Mouse (Mus musculus): ENCODE data around the gene Vmn1r41. TPM values are rescaled to one million over a fixed set of nuclear protein-coding genes. Genes with fewer than 3 reads are reported as not detected.

The Vmn1r41 gene
- polyA plus RNA-seq (2015; fragmentation: Nextera tagmentation; extraction: Ambion mirVana) = not detected in 2 replicates

DNA sequence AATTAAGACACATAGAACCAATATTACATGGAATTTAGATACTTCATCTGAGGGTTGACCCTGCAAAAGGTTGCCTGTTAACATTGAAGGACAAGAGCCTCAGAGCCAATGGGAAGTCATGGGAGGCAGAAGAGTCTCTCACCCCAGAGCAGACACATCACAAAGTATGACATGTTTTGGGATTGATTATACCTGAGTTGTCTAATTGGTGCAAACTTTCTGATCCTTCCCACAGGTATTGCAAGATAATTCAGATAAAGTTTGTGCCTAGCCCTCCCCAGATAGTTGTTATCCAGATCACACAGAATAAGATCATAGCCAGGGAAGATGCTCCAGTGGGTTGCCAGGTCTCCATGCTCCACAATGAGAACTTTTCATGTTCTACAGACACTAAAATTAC, at the start of gene Vmn1r41:
TSS of gene Vmn1r41 (plus strand) at position 301 of the 400 bp plus-strand sequence.
- Histone ChIP-seq H3K27me3 (replicated peaks) (no peaks in the 10 kb centered on the region), H3K4me2 (replicated peaks) (no peak within 1 kb of the TSS), H3K27ac (no peak within 1 kb of the TSS), H3K36me3 (no peaks in the 10 kb centered on the region), H3K4me1 (replicated peaks) (no peaks in the 10 kb centered on the region), H3K9me3 (no peaks in the 10 kb centered on the region), H3K9ac (no peak within 1 kb of the TSS), H3K4me3 (replicated peaks) (no peak within 1 kb of the TSS)
- ATAC-seq = no peak

DNA sequence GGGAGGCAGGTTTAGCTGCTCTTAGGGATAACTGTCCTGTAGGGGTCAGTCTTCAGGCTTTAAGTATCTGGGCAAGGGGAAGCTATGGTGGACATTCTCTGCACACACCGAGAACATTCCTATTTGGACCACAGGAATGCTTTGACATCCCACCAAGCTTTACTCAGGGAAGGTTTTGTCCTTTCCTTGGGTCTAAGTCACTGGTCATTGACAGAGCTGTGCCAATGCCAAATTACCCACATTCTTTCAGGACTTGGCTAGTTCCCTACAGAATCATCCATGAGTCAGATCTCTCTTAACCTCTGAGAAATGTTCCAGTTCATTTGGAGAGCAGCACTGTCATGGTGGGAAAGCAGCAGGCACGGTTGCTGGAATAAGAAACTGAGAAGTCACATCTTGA, 33.9 kb upstream of the Vmn1r41 start:
- no peak overlapping the region for H3K4me2 ChIP-seq (replicated peaks)
- H3K9ac ChIP-seq = no peak overlapping the region
- H3K27ac ChIP-seq = no peak overlapping the region
- H3K4me3 ChIP-seq (replicated peaks) = no peak overlapping the region
- 67% methylated on average over 2 of the region's 2 CpGs for WGBS
- no peaks in the 10 kb centered on the region for H3K9me3 ChIP-seq
- H3K27me3 ChIP-seq (replicated peaks) = no peaks in the 10 kb centered on the region
- no peaks in the 10 kb centered on the region for H3K36me3 ChIP-seq
- no peak for ATAC-seq
- no peaks in the 10 kb centered on the region for H3K4me1 ChIP-seq (replicated peaks)

DNA sequence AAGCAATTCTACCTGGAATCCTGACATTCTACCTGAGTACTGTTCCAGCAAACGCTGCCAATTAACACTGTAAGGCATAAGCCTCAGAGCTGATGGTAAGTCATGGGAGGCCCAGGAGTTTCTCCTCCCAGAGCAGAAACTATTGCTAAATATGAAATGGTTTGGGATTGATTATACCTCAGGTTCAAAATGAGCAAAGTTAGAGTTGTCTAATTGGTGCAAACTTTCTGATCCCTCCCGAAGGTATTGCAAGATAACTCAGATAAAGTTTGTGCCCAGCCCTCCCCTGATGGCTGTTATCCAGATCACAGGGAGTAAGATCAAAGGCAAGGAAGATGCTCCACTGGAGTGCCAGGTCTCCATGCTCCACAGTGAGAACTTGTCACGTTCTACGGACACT, 33.3 kb upstream of the Vmn1r41 start, which contains the start of gene Vmn1r40:
TSS of gene Vmn1r40 (plus strand) at position 301 of the 400 bp plus-strand sequence.
- no peaks in the 10 kb centered on the region for H3K27me3 ChIP-seq (replicated peaks)
- ATAC-seq = no peak
- 80% methylated on average over 4 of the region's 4 CpGs for WGBS
- H3K4me2 ChIP-seq (replicated peaks) = no peak within 1 kb of the TSS
- H3K9ac ChIP-seq = no peak within 1 kb of the TSS
- no peaks in the 10 kb centered on the region for H3K9me3 ChIP-seq
- no peaks in the 10 kb centered on the region for H3K36me3 ChIP-seq
- no peak within 1 kb of the TSS for H3K4me3 ChIP-seq (replicated peaks)
- no peak within 1 kb of the TSS for H3K27ac ChIP-seq
- no peaks in the 10 kb centered on the region for H3K4me1 ChIP-seq (replicated peaks)

DNA sequence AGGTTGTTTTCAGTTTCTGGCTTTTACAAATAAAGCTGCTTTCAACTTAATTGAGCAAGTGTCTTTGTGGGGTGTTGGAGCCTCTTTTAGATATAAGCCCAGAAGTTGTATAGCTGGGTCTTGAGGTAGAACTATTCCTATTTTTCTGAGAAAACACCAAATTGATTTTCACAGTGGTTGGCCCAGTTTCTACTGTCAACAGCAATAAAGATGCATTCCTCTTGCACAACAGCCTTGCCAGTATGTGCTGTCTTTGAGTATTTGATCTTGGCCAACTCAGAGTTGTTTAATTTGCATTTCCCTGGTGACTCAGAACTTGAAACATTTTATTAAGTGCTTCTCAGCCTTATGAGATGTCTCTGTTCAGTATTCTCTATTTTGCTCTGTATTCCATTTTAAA, 22.5 kb upstream of the Vmn1r41 start:
- no peak overlapping the region for H3K27ac ChIP-seq
- H3K4me1 ChIP-seq (replicated peaks) = no peaks in the 10 kb centered on the region
- no peaks in the 10 kb centered on the region for H3K9me3 ChIP-seq
- no peaks in the 10 kb centered on the region for H3K27me3 ChIP-seq (replicated peaks)
- no peaks in the 10 kb centered on the region for H3K36me3 ChIP-seq
- no peak for ATAC-seq
- H3K9ac ChIP-seq = no peak overlapping the region
- no peak overlapping the region for H3K4me3 ChIP-seq (replicated peaks)
- H3K4me2 ChIP-seq (replicated peaks) = no peak overlapping the region

DNA sequence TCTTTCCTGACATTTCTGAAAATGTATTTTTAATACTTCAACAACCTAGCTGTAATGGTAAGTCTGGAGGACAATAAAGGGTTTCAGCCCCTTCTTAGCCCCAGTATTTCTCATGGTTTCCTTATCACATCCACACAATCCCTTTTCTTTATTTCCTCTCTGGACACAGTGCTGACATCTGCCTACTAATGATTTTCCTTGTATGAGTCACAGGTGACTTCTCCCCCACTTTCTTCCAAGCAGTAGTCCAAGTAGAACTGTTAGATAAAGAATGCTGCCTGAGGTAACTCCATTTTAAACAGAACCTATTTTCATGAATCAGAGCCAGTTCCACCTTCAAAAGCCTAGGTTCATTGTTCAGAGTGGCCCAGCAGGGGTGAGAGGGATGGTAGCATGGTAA, 2.2 kb downstream of the Vmn1r41 start:
- H3K4me3 ChIP-seq (replicated peaks) = no peak overlapping the region
- H3K4me1 ChIP-seq (replicated peaks) = no peaks in the 10 kb centered on the region
- no peak overlapping the region for H3K27ac ChIP-seq
- H3K9ac ChIP-seq = no peak overlapping the region
- no peaks in the 10 kb centered on the region for H3K27me3 ChIP-seq (replicated peaks)
- ATAC-seq = no peak
- no peaks in the 10 kb centered on the region for H3K36me3 ChIP-seq
- no peak overlapping the region for H3K4me2 ChIP-seq (replicated peaks)
- no peaks in the 10 kb centered on the region for H3K9me3 ChIP-seq

DNA sequence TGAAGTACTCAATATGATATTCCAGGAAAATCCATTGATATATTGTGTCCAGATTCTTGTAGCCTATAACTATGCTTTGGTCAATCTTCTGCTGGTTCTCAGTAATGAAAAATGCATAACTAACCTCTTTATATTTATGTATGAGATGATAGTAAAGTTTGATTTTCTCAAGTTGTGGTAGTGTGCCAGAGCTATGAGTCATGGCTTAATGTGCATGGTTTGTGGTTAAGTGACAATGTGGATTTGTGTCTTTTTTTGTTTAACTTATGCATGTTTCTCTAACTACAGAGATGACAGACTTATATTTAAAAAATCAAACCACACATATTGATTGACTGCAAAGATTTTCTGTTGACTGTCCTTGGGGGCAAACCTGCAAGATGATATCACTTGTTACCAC, 49.7 kb downstream of the Vmn1r41 start:
- Histone ChIP-seq H3K36me3 (no peaks in the 10 kb centered on the region), H3K27me3 (replicated peaks) (no peaks in the 10 kb centered on the region), H3K4me1 (replicated peaks) (no peaks in the 10 kb centered on the region), H3K27ac (no peak overlapping the region), H3K4me3 (replicated peaks) (no peak overlapping the region), H3K4me2 (replicated peaks) (no peak overlapping the region), H3K9me3 (no peaks in the 10 kb centered on the region), H3K9ac (no peak overlapping the region)
- ATAC-seq = no peak

Other genes with a start within 250 kb of the Vmn1r41 start
- gene Chchd6, start 145.1 kb upstream of the Vmn1r41 start, polyA plus RNA-seq (2015; fragmentation: Nextera tagmentation; extraction: Ambion mirVana) = 40.6 and 44.1 TPM in 2 replicates
- 8.5 and 8.8 TPM in 2 replicates for gene Txnrd3, start 96.8 kb upstream of the Vmn1r41 start, polyA plus RNA-seq (2015; fragmentation: Nextera tagmentation; extraction: Ambion mirVana)
- not detected in 2 replicates for gene Vmn1r40, start 33.2 kb upstream of the Vmn1r41 start, polyA plus RNA-seq (2015; fragmentation: Nextera tagmentation; extraction: Ambion mirVana)
- not detected in 2 replicates for gene Vmn1r42, start 135.6 kb downstream of the Vmn1r41 start, polyA plus RNA-seq (2015; fragmentation: Nextera tagmentation; extraction: Ambion mirVana)
- gene Vmn1r43, start 135.6 kb downstream of the Vmn1r41 start, polyA plus RNA-seq (2015; fragmentation: Nextera tagmentation; extraction: Ambion mirVana) = not detected in 2 replicates
- gene Vmn1r44, start 142.9 kb downstream of the Vmn1r41 start, polyA plus RNA-seq (2015; fragmentation: Nextera tagmentation; extraction: Ambion mirVana) = not detected in 2 replicates
- gene Vmn1r45, start 199.8 kb downstream of the Vmn1r41 start, polyA plus RNA-seq (2015; fragmentation: Nextera tagmentation; extraction: Ambion mirVana) = not detected in 2 replicates
- gene Vmn1r46, start 228.5 kb downstream of the Vmn1r41 start, polyA plus RNA-seq (2015; fragmentation: Nextera tagmentation; extraction: Ambion mirVana) = not detected in 2 replicates

All from intestine, embryonic 15.5 days (tissue).